Mouse (Mus musculus): Measurements from ENCODE around the gene Tma7.

DNA sequence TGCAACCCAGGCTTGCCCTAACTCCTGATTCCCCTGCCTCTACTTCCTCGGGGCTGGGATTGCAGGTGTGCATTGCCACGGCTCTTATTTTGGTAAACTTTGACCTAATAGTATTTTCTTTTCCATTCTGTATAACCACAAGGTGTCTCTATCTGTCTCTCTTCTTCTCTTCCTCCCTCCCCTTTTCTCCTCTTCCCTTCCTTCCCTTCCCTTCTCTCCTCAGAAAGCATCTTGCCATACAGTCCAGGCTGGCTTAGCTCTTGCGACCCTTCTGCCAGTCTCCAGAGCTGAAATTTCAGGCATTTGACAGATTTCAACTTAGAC is 31.8 kb downstream of the Tma7 start:
- TF ChIP-seq CTCF (conservative IDR thresholded peaks at IDR 0.05; ENCODE audit: insufficient read depth, insufficient read length, low read depth, low read length) (no peak), POLR2A (IDR thresholded peaks at IDR 0.05; ENCODE audit: low read depth, low read length) (no peak)
